Mouse (Mus musculus) brain, embryonic 14.5 days (tissue): ENCODE data around the gene Dlg4. TPM values are rescaled to one million over a fixed set of nuclear protein-coding genes. Genes with fewer than 3 reads are reported as not detected.
A peak's percentile ranks its signal among the peaks of the same experiment; 100 is the strongest.

Experiments
- DNase-seq: peaks from one replicate; pipeline ENCODE4 v3.0.0-alpha.2; 2011; ENCODE audit warnings: low read depth
- CTCF ChIP-seq: fragments of 200-500 bp; IDR thresholded peaks from 2 replicates; pipeline ENCODE4 v1.5.1; 2012; ENCODE audit warnings: inconsistent platforms, mild to moderate bottlenecking, moderate library complexity, borderline replicate concordance; ENCODE audit not compliant: insufficient read depth, insufficient read length; ENCODE audit errors: extremely low read depth
- POLR2A ChIP-seq: fragments of 200-500 bp; IDR thresholded peaks from 2 replicates; pipeline ENCODE4 v1.6.1; 2012; ENCODE audit warnings: mild to moderate bottlenecking, inconsistent platforms, borderline replicate concordance; ENCODE audit not compliant: poor library complexity, insufficient read depth, insufficient read length, severe bottlenecking; ENCODE audit errors: extremely low read depth
- polyA plus RNA-seq: library from polyadenylated mRNA; depleted of rRNA; stranded (reverse); fragments of >200 nt; gene quantifications from 2 replicates; pipeline ENCODE4 v1.2.3, GENCODE M21; 2012

Gene Dlg4
- polyA plus RNA-seq, 1 experiment: 306 TPM

- no peak for DNase-seq
- TF ChIP-seq POLR2A (no peak), CTCF (peak; percentile 21; the same call in 1 of the 2 replicates)
Measured at GRCm38 (mm10) chr11:69998567-69999491, 17.9 kb upstream of the Dlg4 start.

GRCm38 (mm10) chr11:69999666-70000065 lies 17.1 kb upstream of the Dlg4 start:
- TF ChIP-seq POLR2A (no peak), CTCF (no peak)
- no peak for DNase-seq

DNA sequence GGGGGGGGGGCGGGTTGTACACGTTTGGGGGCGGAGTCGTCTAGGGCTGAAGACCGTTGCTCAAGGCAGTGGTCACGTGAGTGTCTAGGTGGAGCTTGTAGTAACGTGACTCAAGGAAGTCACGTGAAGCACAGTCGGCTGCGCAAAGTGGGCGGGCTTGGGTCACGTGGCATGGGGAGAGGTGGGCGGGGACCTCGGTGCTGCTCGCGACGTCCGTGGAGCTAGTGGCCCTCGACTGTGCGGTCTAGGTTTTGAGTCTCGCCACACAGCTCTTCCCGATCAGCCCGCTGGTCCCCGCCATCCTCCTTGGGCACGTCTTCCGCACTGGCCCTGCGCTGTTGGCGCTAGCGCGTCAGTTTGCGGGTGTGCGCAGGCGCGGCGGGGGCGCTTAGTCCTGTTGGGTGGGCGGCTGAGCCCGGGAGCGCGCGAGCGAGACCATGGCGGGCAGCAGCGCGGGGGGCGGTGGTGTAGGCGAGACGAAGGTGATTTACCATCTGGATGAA lies 16.3 kb upstream of the Dlg4 start, which contains the start of gene Dvl2:
Gene Dvl2, plus strand, starts transcription at position 200 of the 503 bp plus-strand sequence.
- TF ChIP-seq POLR2A (peak; percentile 72; the same call in 1 of the 2 replicates), CTCF (no peak)

DNA sequence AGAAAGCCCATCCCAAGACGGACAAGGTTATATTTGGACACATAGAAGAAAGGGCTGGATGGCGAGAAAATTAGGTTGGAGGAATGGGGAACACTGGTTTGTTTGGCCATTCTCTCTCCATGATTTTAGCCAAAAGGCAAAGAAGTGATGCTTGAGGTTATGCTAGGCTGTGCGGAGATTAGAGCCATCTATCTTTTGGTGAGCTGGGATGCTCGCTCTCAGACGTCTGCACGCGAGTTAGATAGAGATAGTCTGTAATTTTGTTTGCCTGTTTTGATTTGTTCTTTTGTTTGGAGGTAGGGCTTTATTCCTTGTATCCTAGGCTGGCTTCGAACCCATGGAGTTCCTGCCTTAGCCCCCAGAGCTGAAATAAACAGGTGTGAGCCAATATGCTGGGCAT lies 15.6 kb upstream of the Dlg4 start:
- DNase-seq: no peak
- TF ChIP-seq POLR2A (no peak), CTCF (no peak)

More for the DNA sequence above, 16.3 kb upstream of the Dlg4 start, which contains the start of gene Dvl2:
- peak; percentile 99 for DNase-seq

GRCm38 (mm10) chr11:70001865-70002264 lies 14.9 kb upstream of the Dlg4 start:
- peak; percentile 62 for DNase-seq
- TF ChIP-seq POLR2A: no peak
- TF ChIP-seq CTCF: peak; percentile 48; the same call in 1 of the 2 replicates

- no peak for DNase-seq
- no peak for TF ChIP-seq CTCF
- no peak for TF ChIP-seq POLR2A
Measured at GRCm38 (mm10) chr11:70002471-70002870, 14.3 kb upstream of the Dlg4 start.

- peak; percentile 42 for TF ChIP-seq CTCF
- no peak for TF ChIP-seq POLR2A
- no peak for DNase-seq
Measured at GRCm38 (mm10) chr11:70005521-70005920, 11.2 kb upstream of the Dlg4 start.

- DNase-seq: no peak
- TF ChIP-seq POLR2A: no peak
- TF ChIP-seq CTCF: no peak
Measured at GRCm38 (mm10) chr11:70010033-70010432, 6.7 kb upstream of the Dlg4 start.

DNA sequence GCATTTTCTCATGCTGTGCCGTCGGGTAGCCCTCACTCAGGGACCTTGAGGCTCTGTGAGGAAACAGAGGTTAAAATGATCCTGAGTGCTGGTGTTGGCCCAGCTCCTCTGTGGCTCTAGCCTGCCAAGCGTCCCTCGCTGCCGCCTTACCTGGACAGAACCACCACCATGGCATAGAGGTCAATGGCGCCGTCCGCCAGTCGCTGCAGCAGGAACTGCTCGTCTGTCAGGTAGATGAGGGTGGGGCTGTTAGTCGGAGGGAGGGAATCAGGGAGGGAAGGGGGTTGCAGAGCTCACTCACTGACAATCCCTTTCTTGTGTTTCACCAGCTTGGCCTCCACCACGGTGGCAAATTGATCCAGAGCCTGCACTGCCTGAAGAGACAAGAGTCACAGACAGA lies 6.2 kb upstream of the Dlg4 start:
- DNase-seq: no peak
- TF ChIP-seq CTCF (no peak), POLR2A (no peak)

DNA sequence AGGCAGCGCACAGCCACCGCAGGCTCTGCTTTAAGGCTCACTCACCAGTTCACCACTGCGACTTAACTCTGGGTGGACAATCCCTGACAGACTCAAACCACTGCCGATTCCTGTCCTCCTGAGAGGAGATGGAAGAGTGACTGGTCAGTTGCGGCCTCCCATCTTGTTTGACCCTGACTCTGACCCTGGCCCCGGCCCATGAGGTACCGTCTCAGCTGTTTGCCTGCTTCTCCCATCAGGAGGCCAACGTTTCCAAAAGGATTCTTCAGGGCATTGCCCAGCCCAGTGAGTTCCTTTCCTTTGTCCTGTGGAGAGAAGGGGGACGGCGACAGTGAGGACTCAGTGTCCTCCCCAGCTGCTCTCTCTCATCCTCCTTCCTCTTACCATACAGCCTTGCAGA lies 5.8 kb upstream of the Dlg4 start:
- no peak for DNase-seq
- no peak for TF ChIP-seq POLR2A
- TF ChIP-seq CTCF: no peak

- TF ChIP-seq CTCF (no peak), POLR2A (no peak)
- no peak for DNase-seq
Measured at GRCm38 (mm10) chr11:70012931-70013330, 3.8 kb upstream of the Dlg4 start.

GRCm38 (mm10) chr11:70013408-70013807 lies 3.3 kb upstream of the Dlg4 start:
- DNase-seq: no peak
- TF ChIP-seq CTCF: no peak

GRCm38 (mm10) chr11:70014051-70014450 lies 2.7 kb upstream of the Dlg4 start:
- no peak for DNase-seq
- TF ChIP-seq CTCF (no peak), POLR2A (no peak)
